Mouse (Mus musculus) cerebellum, adult 9-10 months (tissue): ENCODE measurements around the gene Clec4g.

ENCODE experiments used
- DNase-seq: peaks from one replicate; pipeline ENCODE4 v3.0.0; 2022

The Clec4g gene

GRCm38 (mm10) chr8:3678831-3679230, 41.6 kb downstream of the Clec4g start:
- no peak for DNase-seq

- DNase-seq, result no peak
Measured at GRCm38 (mm10) chr8:3676993-3677579, 43.4 kb downstream of the Clec4g start.

DNA sequence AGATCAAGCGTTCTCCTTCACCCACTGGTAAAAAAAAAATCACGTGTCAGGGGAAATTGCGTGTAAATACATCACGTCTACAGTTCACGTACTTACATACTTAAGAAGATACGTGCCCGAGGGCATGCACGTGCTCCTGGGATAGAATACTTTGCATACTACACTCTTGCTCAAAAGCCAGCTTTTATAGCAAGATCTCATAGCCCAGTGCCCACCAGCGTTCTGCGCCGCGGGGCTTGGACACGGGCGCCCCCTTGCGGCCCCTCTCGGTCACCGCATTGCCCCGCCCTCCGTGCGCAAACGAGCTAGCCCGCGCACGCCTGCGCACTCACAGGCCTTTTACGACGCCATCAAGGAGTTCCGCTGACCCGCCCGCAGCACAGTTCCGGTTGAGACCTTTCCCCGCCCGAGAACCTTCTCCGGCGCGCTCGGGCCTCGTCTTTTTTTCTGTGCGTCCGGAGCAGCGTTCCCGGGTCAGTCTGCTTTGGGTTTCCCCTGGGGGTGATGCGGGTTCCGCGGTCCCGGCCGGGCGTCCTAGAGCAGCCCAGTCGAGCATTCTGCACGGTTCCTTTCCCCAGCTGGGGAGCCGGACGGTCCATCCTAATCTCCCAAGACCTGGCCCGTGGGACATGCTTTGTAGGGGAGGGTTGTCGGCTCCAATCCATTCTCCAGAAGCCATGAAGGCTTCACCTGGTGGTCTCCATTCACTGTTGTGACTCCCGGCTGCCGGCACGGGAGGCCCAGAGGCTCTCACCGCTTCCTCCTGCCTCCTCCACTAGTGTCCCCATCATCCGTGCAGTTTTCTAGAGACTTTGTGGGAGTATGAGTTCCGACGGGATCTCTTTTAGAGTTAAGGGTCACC, 44.1 kb downstream of the Clec4g start, which contains the start of gene Trappc5:
Gene Trappc5, plus strand, starts transcription at position 169 of the 862 bp plus-strand sequence.
- DNase-seq, result peak; percentile 96

DNA sequence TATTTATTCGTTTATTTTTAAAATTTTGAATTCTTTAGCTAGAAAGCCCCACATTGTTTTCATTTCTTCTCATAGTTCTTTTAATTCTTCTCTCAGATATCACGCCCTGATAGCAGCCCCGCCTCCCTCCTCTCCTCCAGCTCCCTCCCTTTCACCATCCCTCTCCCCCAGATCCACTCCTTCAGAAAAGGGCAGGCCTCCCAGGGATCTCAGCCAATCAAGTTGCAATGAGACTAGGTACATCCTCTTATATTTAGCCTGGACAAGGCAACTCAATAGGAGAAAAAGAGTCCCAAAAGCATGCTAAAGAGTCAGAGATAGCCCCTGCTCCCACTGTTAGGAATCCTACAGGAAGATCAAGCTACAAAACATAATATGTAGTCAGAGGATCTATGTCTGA, 45.8 kb downstream of the Clec4g start:
- DNase-seq, result peak; percentile 24

GRCm38 (mm10) chr8:3671980-3672491, 48.4 kb downstream of the Clec4g start, which contains the start of gene Fcor:
TSS of gene Fcor (minus strand) at chr8:3672362.
- DNase-seq, result peak; percentile 96

GRCm38 (mm10) chr8:3670388-3670787, 50.1 kb downstream of the Clec4g start:
- DNase-seq, result peak; percentile 26

DNA sequence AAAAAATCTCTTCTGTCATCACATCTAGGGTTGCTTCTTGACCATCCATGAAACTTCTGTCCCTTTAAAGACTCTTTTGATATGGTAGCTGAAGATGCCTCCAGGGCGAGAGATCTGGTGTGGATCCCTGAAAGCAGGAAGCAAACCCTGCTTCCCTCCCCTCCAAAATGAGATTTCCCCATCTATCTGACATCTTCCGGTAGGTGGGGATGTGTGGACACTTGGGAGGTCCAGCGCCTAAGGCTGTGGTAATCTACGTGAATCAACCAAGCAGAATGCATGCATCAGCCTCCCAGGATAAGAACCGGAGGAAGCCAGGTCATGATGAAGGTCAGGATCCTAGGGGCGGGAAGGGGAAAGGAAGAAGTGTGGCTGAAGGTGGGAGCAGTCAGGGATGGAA, 54.9 kb downstream of the Clec4g start, which contains the start of gene Mcemp1:
Gene Mcemp1, plus strand, starts transcription at position 248 of the 400 bp plus-strand sequence.
- DNase-seq, result no peak

DNA sequence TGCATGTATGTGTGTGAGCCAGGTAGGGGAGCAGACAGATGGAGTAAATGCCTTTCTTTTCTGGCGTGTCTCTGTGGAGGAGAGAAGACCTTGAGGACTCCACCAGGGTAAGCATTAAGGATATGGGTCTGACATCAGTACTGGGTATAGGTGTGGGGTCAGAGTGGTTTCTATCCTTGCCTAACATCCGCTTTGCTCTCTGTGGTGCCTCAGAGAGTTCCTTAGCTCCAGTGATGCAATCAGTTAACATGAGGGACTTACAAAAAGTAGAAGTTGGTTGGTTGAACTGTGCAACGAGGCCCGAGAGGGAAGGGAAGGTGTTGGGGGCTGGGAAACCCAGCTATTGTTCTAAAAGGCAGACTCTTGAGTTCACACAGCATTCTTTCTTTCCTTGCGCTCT, 56.0 kb downstream of the Clec4g start:
- no peak for DNase-seq

DNA sequence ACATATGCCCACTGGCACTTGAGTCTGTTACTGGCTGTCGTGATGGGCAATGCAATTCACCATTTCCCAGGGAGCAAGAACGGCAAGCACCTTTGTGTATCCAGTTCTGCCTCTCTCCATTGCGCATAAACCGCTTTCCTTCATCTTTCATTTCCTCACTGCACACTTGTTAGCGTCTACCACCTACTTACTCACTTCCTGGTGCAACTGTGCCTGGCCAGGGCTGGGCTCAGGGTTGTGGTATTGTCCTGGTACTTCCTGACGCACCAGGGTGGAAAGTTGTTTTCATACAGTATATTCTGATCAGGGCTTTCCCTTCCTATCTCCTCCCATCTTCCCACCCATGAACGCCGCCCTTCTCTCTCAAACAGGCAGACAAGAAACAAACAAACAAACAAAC, 59.6 kb downstream of the Clec4g start:
- DNase-seq, result no peak
